Mouse (Mus musculus) granulocyte monocyte progenitor cell, adult 5-6 weeks (primary cell): Measurements from ENCODE around the gene Tnfrsf1a. TPM values are rescaled to one million over a fixed set of nuclear protein-coding genes. Genes with fewer than 3 reads are reported as not detected.
A peak's percentile ranks its signal among the peaks of the same experiment; 100 is the strongest.

Experiments used
- ATAC-seq: replicated peaks from 2 replicates; pipeline ENCODE4 v1.8.0; 2016; ENCODE audit warnings: mild to moderate bottlenecking, moderate TSS enrichment, inconsistent platforms; ENCODE audit not compliant: poor library complexity, severe bottlenecking
- total RNA-seq, 2 experiments: library from RNA; stranded (forward) in 1 of 2; stranded (reverse) in 1 of 2; fragments of 200-712, 200-1000 nt in 1 of 2; fragments of >200 nt in 1 of 2; fragmentation: Nextera tagmentation in 1 of 2; gene quantifications; 2 replicates each; pipeline ENCODE4 v1.2.3; 2014 to 2017

Tnfrsf1a gene
- total RNA-seq, 2 experiments from 2014 or later = 88.8 to 89.1 TPM

- ATAC-seq = peak; percentile 8; the same call in 1 of the 2 replicates
These were observed 27.9 kb upstream of the Tnfrsf1a start for GRCm38 (mm10) chr6:125321114-125321855.

- ATAC-seq = no peak
These were observed 26.4 kb upstream of the Tnfrsf1a start for GRCm38 (mm10) chr6:125322794-125323193.

GRCm38 (mm10) chr6:125323547-125323946, 25.6 kb upstream of the Tnfrsf1a start:
- ATAC-seq = no peak

GRCm38 (mm10) chr6:125325337-125325736, 23.8 kb upstream of the Tnfrsf1a start:
- no peak for ATAC-seq

GRCm38 (mm10) chr6:125328243-125328642, 20.9 kb upstream of the Tnfrsf1a start:
- peak; percentile 54 for ATAC-seq

GRCm38 (mm10) chr6:125330626-125331326, 18.4 kb upstream of the Tnfrsf1a start:
- ATAC-seq = peak; percentile 35

GRCm38 (mm10) chr6:125333112-125333899, 15.9 kb upstream of the Tnfrsf1a start:
- peak; percentile 76 for ATAC-seq

GRCm38 (mm10) chr6:125334356-125334755, 14.8 kb upstream of the Tnfrsf1a start:
- ATAC-seq = peak; percentile 50

GRCm38 (mm10) chr6:125338791-125339660, 10.1 kb upstream of the Tnfrsf1a start:
- ATAC-seq = no peak

- ATAC-seq = peak; percentile 57
These were observed 8.9 kb upstream of the Tnfrsf1a start for GRCm38 (mm10) chr6:125340244-125340643.

- ATAC-seq = peak; percentile 46
These were observed 7.0 kb upstream of the Tnfrsf1a start for GRCm38 (mm10) chr6:125342198-125342597.

- no peak for ATAC-seq
These were observed 5.1 kb upstream of the Tnfrsf1a start for GRCm38 (mm10) chr6:125344084-125344483.

GRCm38 (mm10) chr6:125344866-125345265, 4.3 kb upstream of the Tnfrsf1a start:
- ATAC-seq = peak; percentile 11

GRCm38 (mm10) chr6:125345625-125346024, 3.5 kb upstream of the Tnfrsf1a start:
- peak; percentile 29 for ATAC-seq

GRCm38 (mm10) chr6:125346029-125346428, 3.1 kb upstream of the Tnfrsf1a start:
- no peak for ATAC-seq

GRCm38 (mm10) chr6:125349575-125350230, 541 bp downstream of the Tnfrsf1a start:
- ATAC-seq = peak; percentile 67

- ATAC-seq = peak; percentile 21
These were observed 1.3 kb downstream of the Tnfrsf1a start for GRCm38 (mm10) chr6:125350231-125350994.

GRCm38 (mm10) chr6:125350995-125351324, 1.8 kb downstream of the Tnfrsf1a start:
- ATAC-seq = no peak
